Mouse (Mus musculus) liver, adult 2 months (tissue): Measurements from ENCODE around the gene Actr3b. TPM values are rescaled to one million over a fixed set of nuclear protein-coding genes. Genes with fewer than 3 reads are reported as not detected.

Experiments
- DNase-seq: peaks from one replicate; pipeline ENCODE4 v3.0.0-alpha.2; 2011; ENCODE audit warnings: low read depth, low spot score; ENCODE audit errors: extremely low read depth
- H3K27ac ChIP-seq: fragments of 200-500 bp; replicated peaks from 2 replicates; pipeline ENCODE4 v1.5.1; 2012; ENCODE audit warnings: low read depth, mild to moderate bottlenecking, control low read depth, inconsistent platforms, low read length; ENCODE audit not compliant: insufficient read depth
- H3K27me3 ChIP-seq: fragments of 200-500 bp; 2 replicates; pipeline ENCODE4 v1.6.1; 2012; ENCODE audit warnings: mild to moderate bottlenecking, moderate library complexity, low read length, inconsistent platforms; ENCODE audit not compliant: control insufficient read depth, insufficient read depth
- H3K36me3 ChIP-seq: fragments of 200-500 bp; 2 replicates; pipeline ENCODE4 v1.6.1; 2012; ENCODE audit warnings: low read length, inconsistent platforms; ENCODE audit not compliant: control insufficient read depth, insufficient read depth
- H3K4me1 ChIP-seq: fragments of 200-500 bp; 2 replicates; pipeline ENCODE4 v1.6.1; 2011; ENCODE audit warnings: low read length; ENCODE audit not compliant: control insufficient read depth, insufficient read depth
- H3K4me3 ChIP-seq: fragments of 200-500 bp; 2 replicates; pipeline ENCODE4 v1.5.1; 2011; ENCODE audit warnings: low read depth, mild to moderate bottlenecking, control low read depth, low read length, moderate library complexity; ENCODE audit not compliant: insufficient read depth
- H3K79me2 ChIP-seq: fragments of 200-500 bp; 2 replicates; pipeline ENCODE4 v1.6.1; 2012; ENCODE audit warnings: inconsistent platforms, mild to moderate bottlenecking, low read length, moderate library complexity; ENCODE audit not compliant: control insufficient read depth, insufficient read depth
- H3K9ac ChIP-seq: fragments of 200-500 bp; 2 replicates; pipeline ENCODE4 v1.6.1; 2012; ENCODE audit warnings: low read depth, mild to moderate bottlenecking, control low read depth, inconsistent platforms, low read length
- CTCF ChIP-seq: fragments of 200-500 bp; IDR thresholded peaks from 2 replicates; pipeline ENCODE4 v1.5.1; 2011; ENCODE audit warnings: low read depth, low read length, control low read depth
- POLR2A ChIP-seq: fragments of 200-500 bp; IDR thresholded peaks from 2 replicates; pipeline ENCODE4 v1.6.1; 2011; ENCODE audit warnings: low read length, control low read depth; ENCODE audit not compliant: insufficient read depth; ENCODE audit errors: extremely low read depth
- WGBS: fragments of 180-500 bp; shearing (Covaris S2); methylation state at CpG from one replicate; pipeline ENCODE4 v1.1.7; 2018; 5-methylcytosine and 5-hydroxymethylcytosine counted together
- polyA plus RNA-seq: library from polyadenylated mRNA; depleted of rRNA; stranded (reverse); fragments of >200 nt; gene quantifications from 2 replicates; pipeline ENCODE4 v1.2.3, GENCODE M21; 2012
- total RNA-seq: library from RNA; depleted of rRNA; stranded (reverse); fragments of >200 nt; gene quantifications from 2 replicates; pipeline ENCODE4 v1.2.3, GENCODE M21; 2014

Gene Actr3b
- total and polyA plus RNA-seq, 2 experiments: 0.07 to 0.18 TPM

DNA sequence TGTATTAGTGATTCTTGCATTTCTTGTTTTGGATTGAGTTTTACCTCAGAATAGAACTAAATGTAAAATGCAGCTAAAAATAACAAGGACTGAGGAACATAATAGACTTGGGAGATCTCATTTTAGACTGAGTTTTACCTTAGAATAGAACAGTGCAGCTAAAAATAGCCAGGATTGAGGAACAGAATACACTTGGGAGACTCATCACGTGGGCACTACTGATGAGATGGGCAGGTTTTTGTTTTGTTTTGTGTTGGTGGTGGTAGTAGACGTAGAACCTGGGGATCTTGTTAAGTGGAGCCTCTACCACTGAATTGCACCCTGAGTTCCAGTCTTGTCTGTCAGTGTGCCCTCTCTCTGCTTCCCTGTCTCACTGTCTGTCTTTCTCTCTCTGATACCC is 2.1 kb downstream of the Actr3b start:
- Histone ChIP-seq H3K4me3 (no peak overlapping the region), H3K79me2 (no peaks in the 10 kb centered on the region), H3K9ac (no peak overlapping the region), H3K36me3 (no peaks in the 10 kb centered on the region), H3K27ac (no peak overlapping the region), H3K4me1 (peaks cover 2% of the 10 kb centered on the region; the same call in 1 of the 2 replicates), H3K27me3 (peaks cover 4% of the 10 kb centered on the region; the same call in 1 of the 2 replicates)
- no peak for DNase-seq
- TF ChIP-seq CTCF (no peak), POLR2A (no peak)
- 63% methylated on average over 2 of the region's 2 CpGs for WGBS

DNA sequence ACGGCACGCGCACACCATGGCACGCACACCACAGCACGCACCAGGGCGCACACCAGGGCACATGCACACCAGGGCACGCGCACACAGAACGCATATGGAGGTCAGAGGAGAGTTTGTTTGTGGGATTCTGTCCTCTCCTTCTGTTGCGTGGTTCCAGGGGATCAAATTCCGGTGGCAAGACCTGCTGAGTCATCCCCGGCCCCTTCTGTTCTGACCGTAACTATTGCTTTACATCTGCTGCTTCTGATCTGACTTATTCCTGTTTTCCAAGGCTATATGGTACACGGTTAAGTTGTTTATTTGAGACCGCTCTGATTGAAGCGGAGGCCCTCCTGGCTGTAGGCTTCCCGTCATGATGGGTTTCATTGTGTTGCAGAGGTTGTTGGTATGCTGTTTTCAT is 9.2 kb downstream of the Actr3b start:
- no peaks in the 10 kb centered on the region for H3K4me1 ChIP-seq
- no peak overlapping the region for H3K4me3 ChIP-seq
- 59% methylated on average over 17 of the region's 17 CpGs for WGBS
- no peak for TF ChIP-seq POLR2A
- DNase-seq: no peak
- H3K79me2 ChIP-seq: no peaks in the 10 kb centered on the region
- H3K36me3 ChIP-seq: no peaks in the 10 kb centered on the region
- H3K9ac ChIP-seq: no peak overlapping the region
- H3K27ac ChIP-seq: no peak overlapping the region
- H3K27me3 ChIP-seq: peaks cover 3% of the 10 kb centered on the region

DNA sequence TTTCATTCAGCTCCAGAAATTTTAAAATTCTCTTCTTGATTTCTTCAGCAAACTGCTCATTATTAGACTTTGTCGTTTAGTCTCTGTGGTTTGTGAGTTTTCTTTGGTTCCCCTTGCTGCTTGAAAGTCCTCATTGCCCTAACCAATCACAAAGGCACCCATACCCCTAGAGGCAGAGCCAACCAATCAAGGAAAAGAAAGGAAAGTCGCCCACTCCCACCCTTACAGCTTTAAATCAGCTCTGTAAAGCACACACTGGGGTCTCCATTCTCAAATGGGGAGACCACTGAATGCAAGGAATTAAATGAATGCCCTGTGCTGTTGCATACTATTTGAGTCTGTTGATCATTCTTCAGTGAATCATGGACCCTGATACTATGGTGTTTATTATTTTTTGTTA is 9.6 kb downstream of the Actr3b start:
- WGBS: 42% methylated on average over 2 of the region's 2 CpGs

DNA sequence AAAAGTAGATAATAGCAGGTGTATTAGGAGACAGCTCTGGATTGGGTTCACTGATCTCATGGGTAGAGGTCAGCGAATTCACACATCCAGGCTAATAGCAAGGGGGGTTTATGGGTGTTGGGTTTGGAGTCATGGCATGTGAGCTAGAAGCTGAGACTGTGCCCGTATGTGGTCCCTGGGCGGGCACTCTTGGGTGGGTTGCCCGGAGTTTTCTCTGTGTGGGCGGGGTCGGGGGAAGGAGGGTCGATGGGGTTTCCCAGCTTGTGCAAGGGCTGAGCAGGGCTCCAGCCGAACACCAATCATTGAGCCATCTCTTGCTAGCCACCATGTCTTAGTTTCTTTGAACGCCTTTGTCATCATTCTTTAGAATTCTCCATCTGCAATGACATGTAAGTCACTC is 12.7 kb downstream of the Actr3b start:
- Histone ChIP-seq H3K36me3 (no peaks in the 10 kb centered on the region), H3K27ac (no peak overlapping the region), H3K9ac (no peak overlapping the region), H3K27me3 (peaks cover 3% of the 10 kb centered on the region), H3K4me1 (no peaks in the 10 kb centered on the region), H3K4me3 (no peak overlapping the region), H3K79me2 (no peaks in the 10 kb centered on the region)
- no peak for DNase-seq
- TF ChIP-seq CTCF (no peak), POLR2A (no peak)
- 91% methylated on average over 9 of the region's 9 CpGs for WGBS

More for the DNA sequence above, 9.6 kb downstream of the Actr3b start:
- Histone ChIP-seq H3K79me2 (no peaks in the 10 kb centered on the region), H3K4me1 (no peaks in the 10 kb centered on the region), H3K27ac (no peak overlapping the region), H3K9ac (no peak overlapping the region), H3K36me3 (no peaks in the 10 kb centered on the region), H3K4me3 (no peak overlapping the region), H3K27me3 (peaks cover 3% of the 10 kb centered on the region)
- TF ChIP-seq POLR2A (no peak), CTCF (no peak)
- no peak for DNase-seq

DNA sequence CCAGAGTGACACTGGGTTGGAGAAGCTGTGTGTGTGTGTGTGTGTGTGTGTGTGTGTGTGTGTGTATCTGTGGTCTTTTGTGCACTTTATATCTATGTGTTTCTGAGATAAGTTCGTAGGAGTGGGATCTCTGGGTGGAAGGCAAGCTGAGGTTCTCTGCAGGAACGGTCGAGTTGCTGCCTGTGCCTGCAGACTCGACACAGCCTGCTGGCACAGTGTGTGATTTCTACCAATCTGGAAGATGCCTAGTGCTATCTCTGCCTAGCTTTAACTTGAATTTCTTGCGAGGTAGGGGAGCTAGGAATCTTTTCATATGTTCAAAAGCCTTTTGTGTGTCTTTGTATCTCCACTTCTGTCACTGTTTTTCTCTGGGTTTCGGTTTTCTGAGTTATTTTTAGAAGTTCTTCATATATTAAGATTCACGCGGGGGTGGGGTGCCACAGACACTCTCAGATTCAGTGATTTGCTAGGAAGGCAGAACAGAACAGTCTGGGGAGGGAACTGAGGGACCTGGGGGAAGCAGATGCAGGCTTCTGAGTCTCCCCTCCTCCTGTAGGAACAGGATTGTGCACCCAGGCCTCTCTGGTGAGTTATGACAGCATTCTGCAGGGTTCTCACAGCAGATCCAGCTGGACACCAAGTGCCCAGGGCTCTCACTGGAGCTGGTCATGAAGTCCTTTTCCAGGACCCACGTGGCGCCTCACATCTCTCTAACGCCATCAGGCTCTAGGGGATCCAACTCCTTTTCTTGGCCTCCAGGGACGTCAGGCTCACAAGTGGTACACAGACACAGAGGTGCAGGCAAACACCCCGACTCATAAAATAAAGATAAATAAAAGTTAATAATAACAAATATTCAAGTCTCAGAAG is 14.4 kb downstream of the Actr3b start:
- H3K36me3 ChIP-seq: no peaks in the 10 kb centered on the region
- H3K27ac ChIP-seq: no peak overlapping the region
- no peak overlapping the region for H3K9ac ChIP-seq
- no peak for DNase-seq
- WGBS: 73% methylated on average over 13 of the region's 13 CpGs
- H3K4me1 ChIP-seq: no peaks in the 10 kb centered on the region
- no peaks in the 10 kb centered on the region for H3K79me2 ChIP-seq
- no peaks in the 10 kb centered on the region for H3K27me3 ChIP-seq
- TF ChIP-seq POLR2A (no peak), CTCF (no peak)
- H3K4me3 ChIP-seq: no peak overlapping the region

DNA sequence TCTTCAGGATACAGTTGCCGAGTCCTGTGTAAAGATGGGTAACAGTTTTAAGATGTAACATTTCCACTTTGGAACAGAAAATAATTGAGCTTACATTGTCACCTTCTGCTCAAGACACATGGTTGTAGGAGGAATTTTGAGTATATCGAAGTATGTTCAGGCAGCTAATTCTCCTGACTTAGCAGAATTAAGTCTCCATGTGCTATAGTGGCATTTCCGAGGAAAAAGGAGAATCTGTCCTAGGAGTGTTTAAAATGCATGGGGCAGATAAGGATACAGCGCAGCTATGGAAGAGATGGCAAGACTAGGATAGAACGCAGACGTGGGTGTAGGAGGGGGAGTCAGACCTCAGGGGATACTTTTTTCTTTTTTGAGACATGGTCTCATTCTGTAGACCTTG is 31.8 kb downstream of the Actr3b start:
- Histone ChIP-seq H3K4me3 (no peak overlapping the region), H3K36me3 (no peaks in the 10 kb centered on the region), H3K79me2 (no peaks in the 10 kb centered on the region), H3K27me3 (no peaks in the 10 kb centered on the region), H3K4me1 (no peaks in the 10 kb centered on the region), H3K9ac (no peak overlapping the region), H3K27ac (no peak overlapping the region)
- DNase-seq: no peak
- WGBS: 86% methylated on average over 6 of the region's 6 CpGs
- TF ChIP-seq POLR2A (no peak), CTCF (no peak)
